Mouse (Mus musculus) hindbrain, postnatal 0 days (tissue): ENCODE measurements around the gene Acox3. TPM values are rescaled to one million over a fixed set of nuclear protein-coding genes. Genes with fewer than 3 reads are reported as not detected.

Experiments used
- ATAC-seq: fragments of 200-750 bp; cut with Nextera tagmentation; 2 replicates; pipeline ENCODE4 v1.8.0; 2017; ENCODE audit warnings: mild to moderate bottlenecking, moderate TSS enrichment, moderate library complexity
- DNase-seq: peaks from one replicate; pipeline ENCODE4 v3.0.0-alpha.2; 2015; ENCODE audit warnings: low spot score
- H3K27ac ChIP-seq: fragments of 300-500 bp; sonication (generic); 2 replicates; pipeline ENCODE4 v1.5.1; 2014; ENCODE audit warnings: mild to moderate bottlenecking
- H3K27me3 ChIP-seq: fragments of 300-500 bp; sonication (generic); 2 replicates; pipeline ENCODE4 v1.6.1; 2014; ENCODE audit warnings: low read length, mixed read lengths; ENCODE audit not compliant: insufficient read depth
- H3K36me3 ChIP-seq: fragments of 300-500 bp; sonication (generic); 2 replicates; pipeline ENCODE4 v1.6.1; 2014; ENCODE audit warnings: low read length, mixed read lengths; ENCODE audit not compliant: insufficient read depth
- H3K4me1 ChIP-seq: fragments of 300-500 bp; sonication (generic); 2 replicates; pipeline ENCODE4 v1.6.1; 2014; ENCODE audit warnings: antibody characterized with exemption, low read length, mixed read lengths; ENCODE audit not compliant: insufficient read depth
- H3K4me2 ChIP-seq: fragments of 300-500 bp; sonication (generic); 2 replicates; pipeline ENCODE4 v1.6.1; 2014; ENCODE audit warnings: low read depth, mild to moderate bottlenecking, low read length, moderate library complexity, mixed read lengths
- H3K4me3 ChIP-seq: fragments of 300-500 bp; sonication (generic); 2 replicates; pipeline ENCODE4 v1.5.1; 2014; ENCODE audit warnings: low read length
- H3K9ac ChIP-seq: fragments of 300-500 bp; sonication (generic); replicated peaks from 2 replicates; pipeline ENCODE4 v1.6.1; 2014; ENCODE audit warnings: mild to moderate bottlenecking, low read length, moderate library complexity, mixed read lengths
- H3K9me3 ChIP-seq: fragments of 300-500 bp; sonication (generic); 2 replicates; pipeline ENCODE4 v1.6.1; 2016; ENCODE audit warnings: low read length, mixed read lengths
- CTCF ChIP-seq: IDR thresholded peaks from 2 replicates; pipeline ENCODE4 v1.5.1; 2016; ENCODE audit warnings: antibody characterized with exemption, control low read depth, low read depth
- WGBS: fragments of 180-500 bp; shearing (Covaris S2); extraction: QIAGEN DNeasy Blood & Tissue Kit; methylation state at CpG from one replicate; pipeline ENCODE4 v1.1.7; 2014; 5-methylcytosine and 5-hydroxymethylcytosine counted together
- polyA plus RNA-seq: library from polyadenylated mRNA; unstranded; fragments of >200 nt; fragmentation: Nextera tagmentation; extraction: Ambion mirVana; gene quantifications from 2 replicates; pipeline ENCODE4 v1.2.1, GENCODE M21; 2015
- total RNA-seq: library from RNA; depleted of rRNA; stranded (reverse); fragments of >200 nt; gene quantifications from 2 replicates; pipeline ENCODE4 v1.2.3, GENCODE M21; 2014

Gene Acox3
- total and polyA plus RNA-seq, 2 experiments from 2014 or later: 12.7 to 24.2 TPM

- no peak overlapping the region for H3K9ac ChIP-seq
- TF ChIP-seq CTCF: no peak
- H3K27ac ChIP-seq: no peak overlapping the region
- H3K4me2 ChIP-seq: no peak overlapping the region
- H3K4me1 ChIP-seq: no peaks in the 10 kb centered on the region
- DNase-seq (no peak), ATAC-seq (no peak)
- WGBS: 85% methylated on average over 2 of the region's 2 CpGs
- no peak overlapping the region for H3K4me3 ChIP-seq
- H3K27me3 ChIP-seq: no peaks in the 10 kb centered on the region
- H3K9me3 ChIP-seq: no peaks in the 10 kb centered on the region
- H3K36me3 ChIP-seq: peaks cover 65% of the 10 kb centered on the region
These were observed 20.2 kb upstream of the Acox3 start for GRCm38 (mm10) chr5:35562616-35563015.

GRCm38 (mm10) chr5:35563449-35563848 lies 19.4 kb upstream of the Acox3 start:
- DNase-seq (peak; percentile 75), ATAC-seq (peak; percentile 76)
- 0% methylated on average over 1 of the region's 1 CpGs for WGBS
- Histone ChIP-seq H3K27me3 (no peaks in the 10 kb centered on the region), H3K36me3 (peaks cover 70% of the 10 kb centered on the region), H3K9ac (no peak overlapping the region), H3K4me3 (no peak overlapping the region), H3K9me3 (no peaks in the 10 kb centered on the region), H3K4me1 (no peaks in the 10 kb centered on the region), H3K27ac (no peak overlapping the region), H3K4me2 (no peak overlapping the region)
- peak; percentile 97 for TF ChIP-seq CTCF

- no peaks in the 10 kb centered on the region for H3K27me3 ChIP-seq
- H3K9ac ChIP-seq: no peak overlapping the region
- WGBS: 92% methylated on average over 9 of the region's 9 CpGs
- peaks cover 75% of the 10 kb centered on the region for H3K36me3 ChIP-seq
- ATAC-seq: no peak
- H3K4me2 ChIP-seq: no peak overlapping the region
- no peaks in the 10 kb centered on the region for H3K4me1 ChIP-seq
- no peaks in the 10 kb centered on the region for H3K9me3 ChIP-seq
- H3K27ac ChIP-seq: no peak overlapping the region
- no peak for DNase-seq
- TF ChIP-seq CTCF: no peak
- H3K4me3 ChIP-seq: no peak overlapping the region
These were observed 17.6 kb upstream of the Acox3 start for GRCm38 (mm10) chr5:35565217-35565616.

- DNase-seq (no peak), ATAC-seq (no peak)
- Histone ChIP-seq H3K27me3 (no peaks in the 10 kb centered on the region), H3K27ac (no peak overlapping the region), H3K4me1 (no peaks in the 10 kb centered on the region), H3K4me2 (no peak overlapping the region), H3K36me3 (peaks cover 83% of the 10 kb centered on the region), H3K4me3 (no peak overlapping the region), H3K9me3 (no peaks in the 10 kb centered on the region), H3K9ac (no peak overlapping the region)
- 81% methylated on average over 4 of the region's 4 CpGs for WGBS
- no peak for TF ChIP-seq CTCF
These were observed 16.2 kb upstream of the Acox3 start for GRCm38 (mm10) chr5:35566632-35567031.

- no peaks in the 10 kb centered on the region for H3K27me3 ChIP-seq
- H3K4me2 ChIP-seq: no peak overlapping the region
- no peak for TF ChIP-seq CTCF
- H3K27ac ChIP-seq: no peak overlapping the region
- peaks cover 56% of the 10 kb centered on the region for H3K36me3 ChIP-seq
- peaks cover 5% of the 10 kb centered on the region; the same call in 1 of the 2 replicates for H3K4me1 ChIP-seq
- ATAC-seq (no peak), DNase-seq (no peak)
- WGBS: 89% methylated on average over 6 of the region's 6 CpGs
- no peak overlapping the region for H3K9ac ChIP-seq
- H3K9me3 ChIP-seq: no peaks in the 10 kb centered on the region
- no peak overlapping the region for H3K4me3 ChIP-seq
These were observed 11.3 kb upstream of the Acox3 start for GRCm38 (mm10) chr5:35571546-35571945.

- H3K9me3 ChIP-seq: no peaks in the 10 kb centered on the region
- H3K36me3 ChIP-seq: peaks cover 27% of the 10 kb centered on the region
- H3K9ac ChIP-seq: peak within 1 kb of the TSS; percentile 75
- H3K27me3 ChIP-seq: no peaks in the 10 kb centered on the region
- TF ChIP-seq CTCF: peak; percentile 8; the same call in 1 of the 2 replicates
- DNase-seq: peak; percentile 95
- peak within 1 kb of the TSS; percentile 87 for H3K27ac ChIP-seq
- H3K4me1 ChIP-seq: peaks cover 5% of the 10 kb centered on the region; the same call in 1 of the 2 replicates
- ATAC-seq: peak; percentile 98
- peak within 1 kb of the TSS; percentile 95 for H3K4me3 ChIP-seq
- WGBS: 3% methylated on average over 54 of the region's 56 CpGs
- H3K4me2 ChIP-seq: peak within 1 kb of the TSS; percentile 100
These were observed 7.9 kb upstream of the Acox3 start, which contains the start of gene Trmt44 for GRCm38 (mm10) chr5:35574653-35575599. Trmt44 (minus strand) TSS chr5:35575070.
